Mouse (Mus musculus) ES-Bruce4 (cell line): ENCODE data around the gene Ap1ar.

Experiments
- CTCF ChIP-seq: IDR thresholded peaks from one replicate; pipeline ENCODE4 v1.8.1; 2011; ENCODE audit warnings: low read depth, low read length
- EP300 ChIP-seq: IDR thresholded peaks from 2 replicates; pipeline ENCODE4 v1.6.1; 2011; ENCODE audit warnings: low read depth, low read length; ENCODE audit not compliant: insufficient read depth
- POLR2A ChIP-seq: IDR thresholded peaks from one replicate; pipeline ENCODE4 v1.8.1; 2011; ENCODE audit warnings: low read length; ENCODE audit not compliant: insufficient read depth

- TF ChIP-seq CTCF (no peak), POLR2A (no peak), EP300 (no peak)
These were observed 1.7 kb downstream of the Ap1ar start for GRCm38 (mm10) chr3:127835594-127835993.
